In genomic region chr11:4266271-4267201, GRCm38 (mm10) we compare ENCODE assay signal across 8 mouse cellular contexts. TPM values are rescaled to one million over a fixed set of nuclear protein-coding genes. Genes with fewer than 3 reads are reported as not detected.
DNase-seq lines count a peak whose midpoint lies in the region; ATAC-seq and TF ChIP-seq lines count a peak whose summit lies in the region.

No protein-coding gene starts in this region.

- H3K9ac ChIP-seq in forebrain, embryonic 12.5 days = peak overlapping the region; percentile 51
- peak overlapping the region; percentile 51 for H3K9ac ChIP-seq in hindbrain, postnatal 0 days (replicated peaks; ENCODE audit: low read length)
- H3K9ac ChIP-seq in liver, embryonic 15.5 days = no peak overlapping the region; the same call in 1 of the 2 replicates
- H3K9ac ChIP-seq in neural tube, embryonic 12.5 days = peak overlapping the region; percentile 51; the same call in 1 of the 2 replicates

- no peaks in the 10 kb centered on the region for H3K9me3 ChIP-seq in forebrain, embryonic 12.5 days
- H3K9me3 ChIP-seq in hindbrain, postnatal 0 days (ENCODE audit: low read length) = no peaks in the 10 kb centered on the region
- no peaks in the 10 kb centered on the region for H3K9me3 ChIP-seq in liver, embryonic 15.5 days (replicated peaks)
- H3K9me3 ChIP-seq in neural tube, embryonic 12.5 days = no peaks in the 10 kb centered on the region

- peak; percentile 33 to 64 for DNase-seq in cerebellum, adult 18-20 months
- DNase-seq in cerebellum, adult 8-10 months = no peak
- DNase-seq in MN1 (ENCODE audit: low spot score) = peak; percentile 76
- peak; percentile 42 for DNase-seq in hindbrain, postnatal 0 days (ENCODE audit: low spot score)
- no peak for DNase-seq in right cerebral cortex, postnatal 4 days

- TF ChIP-seq CTCF in hindbrain, postnatal 0 days (IDR thresholded peaks at IDR 0.05; ENCODE audit: low read depth) = no peak

- peak overlapping the region; percentile 47 for H3K4me3 ChIP-seq in forebrain, embryonic 12.5 days (replicated peaks)
- peak overlapping the region; percentile 50 for H3K4me3 ChIP-seq in hindbrain, postnatal 0 days (ENCODE audit: low read length)
- peak overlapping the region; percentile 53 for H3K4me3 ChIP-seq in liver, embryonic 15.5 days (replicated peaks)
- peak overlapping the region; percentile 47 for H3K4me3 ChIP-seq in neural tube, embryonic 12.5 days

- ATAC-seq in forebrain, embryonic 12.5 days (ENCODE audit: low FRiP score) = peak; percentile 79
- ATAC-seq in hindbrain, postnatal 0 days = peak; percentile 41; the same call in 1 of the 2 replicates
- no peak; the same call in 1 of the 2 replicates for ATAC-seq in liver, embryonic 15.5 days (ENCODE audit: insufficient read depth)
- ATAC-seq in neural tube, embryonic 12.5 days (ENCODE audit: low FRiP score, low read depth) = 0 out of 2 replicates have a peak, but pooled peaks have one; percentile 15

- H3K36me3 ChIP-seq in forebrain, embryonic 12.5 days (replicated peaks) = no peaks in the 10 kb centered on the region
- H3K36me3 ChIP-seq in hindbrain, postnatal 0 days (ENCODE audit: insufficient read depth, low read length) = no peaks in the 10 kb centered on the region
- H3K36me3 ChIP-seq in liver, embryonic 15.5 days (replicated peaks) = no peaks in the 10 kb centered on the region
- H3K36me3 ChIP-seq in neural tube, embryonic 12.5 days = no peaks in the 10 kb centered on the region

- H3K27me3 ChIP-seq in forebrain, embryonic 12.5 days = peaks cover 84% of the 10 kb centered on the region
- peaks cover 23% of the 10 kb centered on the region for H3K27me3 ChIP-seq in hindbrain, postnatal 0 days (ENCODE audit: insufficient read depth, low read length)
- peaks cover 83% of the 10 kb centered on the region for H3K27me3 ChIP-seq in liver, embryonic 15.5 days
- peaks cover 47% of the 10 kb centered on the region for H3K27me3 ChIP-seq in neural tube, embryonic 12.5 days (replicated peaks)

- peak overlapping the region; percentile 87 for H3K4me2 ChIP-seq in forebrain, embryonic 12.5 days
- H3K4me2 ChIP-seq in hindbrain, postnatal 0 days (ENCODE audit: low read depth, low read length) = peak overlapping the region; percentile 90
- H3K4me2 ChIP-seq in liver, embryonic 15.5 days = peak overlapping the region; percentile 69
- peak overlapping the region; percentile 85 for H3K4me2 ChIP-seq in neural tube, embryonic 12.5 days (replicated peaks)

- no peak overlapping the region for H3K27ac ChIP-seq in forebrain, embryonic 12.5 days
- H3K27ac ChIP-seq in hindbrain, postnatal 0 days = no peak overlapping the region
- no peak overlapping the region for H3K27ac ChIP-seq in liver, embryonic 15.5 days (replicated peaks)
- no peak overlapping the region for H3K27ac ChIP-seq in neural tube, embryonic 12.5 days

- 1% methylated on average over 52 of the region's 61 CpGs for WGBS in forebrain, embryonic 12.5 days
- WGBS in hindbrain, postnatal 0 days = 1% methylated on average over 58 of the region's 61 CpGs
- under 1% methylated on average over 61 of the region's 61 CpGs for WGBS in liver, embryonic 15.5 days (ENCODE audit: insufficient replicate concordance)
- 1% methylated on average over 61 of the region's 61 CpGs for WGBS in neural tube, embryonic 12.5 days

- H3K4me1 ChIP-seq in forebrain, embryonic 12.5 days = peaks cover 21% of the 10 kb centered on the region
- H3K4me1 ChIP-seq in hindbrain, postnatal 0 days (ENCODE audit: insufficient read depth, low read length) = peaks cover 6% of the 10 kb centered on the region; the same call in 1 of the 2 replicates
- H3K4me1 ChIP-seq in liver, embryonic 15.5 days (replicated peaks) = peaks cover 17% of the 10 kb centered on the region
- H3K4me1 ChIP-seq in neural tube, embryonic 12.5 days = peaks cover 13% of the 10 kb centered on the region

RNA-seq across cellular contexts. Expression of gene Lif, which starts 9.2 kb away (rescaled TPM):
- 0.06 TPM in 1 of 2 replicates, not detected in the other for polyA plus RNA-seq in forebrain, embryonic 12.5 days (2016; fragmentation: Nextera tagmentation; extraction: Ambion mirVana)
- total RNA-seq in hindbrain, postnatal 0 days (2014; rRNA removed) = 0.21 and 0.22 TPM in 2 replicates
- polyA plus RNA-seq in hindbrain, postnatal 0 days (2015; fragmentation: Nextera tagmentation; extraction: Ambion mirVana) = 0.08 and 0.10 TPM in 2 replicates
- not detected in 2 replicates for polyA plus RNA-seq in liver, embryonic 15.5 days (2015; fragmentation: Nextera tagmentation; extraction: Ambion mirVana)
- polyA plus RNA-seq in neural tube, embryonic 12.5 days (2016; fragmentation: Nextera tagmentation; extraction: Ambion mirVana) = not detected in 2 replicates

RNA-seq across cellular contexts. Expression of gene Osm, which starts 30.3 kb away (rescaled TPM):
- polyA plus RNA-seq in forebrain, embryonic 12.5 days (2016; fragmentation: Nextera tagmentation; extraction: Ambion mirVana) = not detected in 2 replicates
- 0.40 TPM in 1 of 2 replicates, not detected in the other for total RNA-seq in hindbrain, postnatal 0 days (2014; rRNA removed)
- 0.08 TPM in 1 of 2 replicates, not detected in the other for polyA plus RNA-seq in hindbrain, postnatal 0 days (2015; fragmentation: Nextera tagmentation; extraction: Ambion mirVana)
- polyA plus RNA-seq in liver, embryonic 15.5 days (2015; fragmentation: Nextera tagmentation; extraction: Ambion mirVana) = 0.50 TPM in 2 replicates
- polyA plus RNA-seq in neural tube, embryonic 12.5 days (2016; fragmentation: Nextera tagmentation; extraction: Ambion mirVana) = not detected in 2 replicates

RNA-seq across cellular contexts. Expression of gene Castor1, which starts 48.5 kb away (rescaled TPM):
- 1.8 and 2.2 TPM in 2 replicates for polyA plus RNA-seq in forebrain, embryonic 12.5 days (2016; fragmentation: Nextera tagmentation; extraction: Ambion mirVana)
- 20.6 and 20.7 TPM in 2 replicates for total RNA-seq in hindbrain, postnatal 0 days (2014; rRNA removed)
- 10.6 and 12.4 TPM in 2 replicates for polyA plus RNA-seq in hindbrain, postnatal 0 days (2015; fragmentation: Nextera tagmentation; extraction: Ambion mirVana)
- polyA plus RNA-seq in liver, embryonic 15.5 days (2015; fragmentation: Nextera tagmentation; extraction: Ambion mirVana) = 1.5 TPM in 2 replicates
- 1.6 and 2.3 TPM in 2 replicates for polyA plus RNA-seq in neural tube, embryonic 12.5 days (2016; fragmentation: Nextera tagmentation; extraction: Ambion mirVana)

Comparison
In these comparisons a context has a peak if more than half of its experiments do, and no peak if none do; other contexts are left out.
1. DNase-seq: peak in cerebellum, adult 18-20 months (2 of 2), MN1 (single experiment) and hindbrain, postnatal 0 days (single experiment); none in cerebellum, adult 8-10 months (single experiment) and right cerebral cortex, postnatal 4 days (single experiment).
2. Peak in every context shown above with its lines, with median percentiles within 50 percentile points of each other: H3K4me2 ChIP-seq and H3K4me3 ChIP-seq.